Mouse (Mus musculus): ENCODE measurements around the gene Pik3r2.

DNA sequence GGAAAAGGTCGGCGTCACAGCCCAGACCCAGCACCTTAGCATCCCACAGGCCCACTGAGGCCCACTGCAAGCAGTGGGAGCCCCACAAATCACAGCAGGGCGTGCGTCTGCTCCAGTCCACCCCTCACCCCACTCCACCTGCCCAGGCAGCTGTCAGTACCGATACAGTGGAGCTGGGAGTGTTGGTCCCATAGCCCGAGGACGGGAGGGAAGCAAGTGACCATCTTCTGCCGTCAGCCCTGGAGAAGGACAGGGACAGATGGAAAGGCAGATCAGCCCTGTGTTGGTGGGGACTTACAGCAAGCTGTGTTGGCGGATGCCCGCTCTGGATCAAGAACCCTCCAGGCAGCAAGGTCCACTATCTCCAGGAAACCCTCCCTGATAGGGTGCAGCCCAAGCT, 12.5 kb upstream of the Pik3r2 start:
- TF ChIP-seq POLR2A (IDR thresholded peaks at IDR 0.05; ENCODE audit: borderline replicate concordance, extremely low read depth, insufficient read depth, insufficient read length, poor library complexity, severe bottlenecking) (no peak), CTCF (IDR thresholded peaks at IDR 0.05; ENCODE audit: borderline replicate concordance, extremely low read depth, insufficient read depth, insufficient read length) (no peak)
